Mouse (Mus musculus) 416B (cell line): ENCODE results near the gene Pdlim4.
"Not testable (repeated sequence)": the region's sequence is repeated elsewhere in the genome, so short reads cannot be mapped to it uniquely, and the experiment has no call there.

Experiments
- DNase-seq: peaks from one replicate; pipeline ENCODE4 v3.0.0; 2011; ENCODE audit warnings: low read depth

The Pdlim4 gene

GRCm38 (mm10) chr11:54017596-54017995 lies 51.2 kb downstream of the Pdlim4 start:
- no peak for DNase-seq

- DNase-seq = no peak
These were observed 52.8 kb downstream of the Pdlim4 start for GRCm38 (mm10) chr11:54016051-54016450.

DNA sequence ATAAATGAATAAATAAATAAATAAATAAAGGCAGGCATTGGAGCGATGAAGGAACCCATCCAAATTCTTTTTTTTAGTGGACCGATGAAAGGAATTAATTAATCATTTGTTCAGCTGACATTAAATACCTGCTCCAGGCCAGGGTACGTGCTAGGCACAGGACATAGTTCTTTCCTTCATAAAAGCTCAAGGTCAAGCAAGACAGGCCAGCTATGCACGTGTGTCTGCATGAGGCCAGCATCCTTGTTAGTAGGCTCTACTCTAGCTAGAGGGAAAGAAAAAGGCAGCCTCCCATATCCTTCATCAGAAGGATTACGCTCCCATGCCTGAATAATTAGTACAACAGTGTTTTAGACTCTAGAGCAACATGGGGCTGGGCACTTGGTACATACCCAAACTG lies 55.9 kb downstream of the Pdlim4 start:
- no peak for DNase-seq

DNA sequence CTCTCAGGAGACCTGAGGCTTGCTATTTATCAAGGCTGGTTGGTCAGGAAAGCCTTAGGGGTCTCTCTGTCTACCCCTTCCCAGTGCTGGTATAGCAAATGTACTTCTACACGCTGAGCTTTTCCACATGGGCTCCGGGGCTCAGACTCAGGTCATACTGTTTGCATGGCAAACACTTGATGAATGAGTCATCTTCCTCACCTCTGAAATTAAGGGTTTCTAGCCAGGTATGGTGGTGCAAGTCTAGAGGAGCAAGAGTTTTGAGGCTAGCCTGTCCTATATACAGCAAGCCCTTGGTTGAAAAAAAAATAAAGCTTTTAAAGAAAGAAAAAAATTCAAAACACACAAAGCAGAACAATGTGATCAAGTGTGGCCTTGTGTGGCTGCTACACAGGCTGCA lies 57.6 kb downstream of the Pdlim4 start:
- DNase-seq = no peak

DNA sequence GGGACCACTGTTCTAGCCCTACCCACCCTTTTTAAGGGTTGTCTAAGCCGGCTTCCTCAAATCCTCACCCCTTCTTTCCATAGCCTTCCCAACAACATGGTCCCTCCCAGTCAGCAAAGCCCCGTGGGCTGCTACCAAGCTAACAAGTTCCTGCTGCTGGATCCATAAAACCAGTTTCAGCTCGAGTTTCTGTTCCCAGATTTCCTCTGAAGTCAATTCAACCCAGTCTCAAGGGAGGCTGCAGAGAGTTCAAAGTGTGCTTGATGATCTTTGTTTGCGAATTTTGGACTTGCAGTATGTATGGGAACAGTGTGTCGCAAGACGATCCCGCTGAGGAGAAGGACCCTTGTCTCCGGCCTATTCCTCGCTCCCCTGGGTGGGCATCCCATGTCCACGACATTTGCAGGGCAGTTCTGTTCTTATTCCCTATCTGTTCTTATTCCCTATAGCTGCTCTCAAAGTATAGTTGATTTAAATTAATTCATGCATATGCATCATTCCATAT lies 60.3 kb downstream of the Pdlim4 start:
- DNase-seq = no peak

DNA sequence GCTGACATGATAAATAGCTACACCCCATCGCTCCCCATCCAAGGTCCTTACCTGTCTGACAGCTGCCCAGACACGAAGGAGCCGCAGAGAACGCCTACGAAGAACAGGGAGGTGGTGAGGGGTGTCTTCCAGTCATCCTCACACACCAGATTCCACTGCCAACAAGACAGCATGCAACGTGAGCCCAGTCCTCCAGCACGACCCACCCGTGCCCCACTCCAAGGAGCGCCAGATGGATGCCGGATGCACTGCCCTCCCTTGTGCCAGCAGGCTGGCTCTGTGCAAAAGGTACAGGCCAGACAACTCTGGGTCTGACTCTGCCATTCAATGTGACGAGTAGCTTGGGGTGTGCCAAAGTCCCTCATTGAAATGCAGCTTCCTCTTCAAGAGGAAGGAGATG lies 61.1 kb downstream of the Pdlim4 start:
- no peak for DNase-seq

DNA sequence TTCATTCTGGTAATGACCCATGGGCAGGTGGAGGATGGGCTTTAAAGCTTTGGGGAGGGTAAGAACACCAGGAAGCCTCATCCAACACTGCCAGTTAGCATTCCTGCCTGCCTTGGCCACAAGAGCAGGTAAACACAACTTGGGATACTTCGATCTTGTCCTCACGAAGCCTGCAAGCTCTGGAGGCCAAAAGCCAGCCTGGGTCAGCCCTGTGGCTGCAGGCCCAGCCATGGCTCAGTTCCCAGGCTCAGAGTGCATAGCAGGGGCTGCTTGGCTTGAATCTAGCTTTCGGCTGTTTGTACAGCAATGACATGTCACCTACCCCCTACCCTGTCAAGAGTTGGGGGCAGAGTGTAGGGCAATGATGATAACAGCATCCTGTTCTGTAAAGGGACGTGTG lies 61.9 kb downstream of the Pdlim4 start:
- DNase-seq = no peak

DNA sequence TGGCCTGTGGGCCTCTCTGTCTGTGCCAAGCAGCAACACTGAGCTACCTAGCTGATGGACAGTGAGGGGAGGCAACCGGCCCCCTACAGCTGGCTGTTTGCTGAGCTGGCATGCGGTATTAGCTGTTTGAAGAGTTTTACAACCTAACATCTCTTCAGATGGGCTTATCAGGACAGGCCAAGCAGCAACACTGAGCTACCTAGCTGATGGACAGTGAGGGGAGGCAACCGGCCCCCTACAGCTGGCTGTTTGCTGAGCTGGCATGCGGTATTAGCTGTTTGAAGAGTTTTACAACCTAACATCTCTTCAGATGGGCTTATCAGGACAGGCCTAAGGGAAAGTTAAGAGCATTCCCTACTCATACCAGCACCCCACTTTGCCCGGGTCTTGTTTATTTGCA lies 62.5 kb downstream of the Pdlim4 start:
- not testable (repeated sequence) for DNase-seq
